Mouse (Mus musculus): ENCODE data around the gene Txlna. TPM values are rescaled to one million over a fixed set of nuclear protein-coding genes. Genes with fewer than 3 reads are reported as not detected.

Txlna gene
- polyA plus RNA-seq, 1 experiment from 2014 or later = 75.9 TPM

GRCm38 (mm10) chr4:129614093-129614492, 26.8 kb downstream of the Txlna start, which contains the start of gene Dcdc2b:
Gene Dcdc2b (minus strand): TSS chr4:129614257.
- ATAC-seq = no peak
- peaks cover 16% of the 10 kb centered on the region for H3K4me1 ChIP-seq
- peaks cover 28% of the 10 kb centered on the region for H3K36me3 ChIP-seq (ENCODE audit: poor library complexity, severe bottlenecking)
- no peak within 1 kb of the TSS for H3K4me2 ChIP-seq
- no peak within 1 kb of the TSS for H3K27ac ChIP-seq
- no peaks in the 10 kb centered on the region for H3K9me3 ChIP-seq (replicated peaks)
- 82% methylated on average over 6 of the region's 6 CpGs for WGBS
- no peak within 1 kb of the TSS for H3K4me3 ChIP-seq
- H3K9ac ChIP-seq = no peak within 1 kb of the TSS; the same call in 1 of the 2 replicates
- H3K27me3 ChIP-seq = no peaks in the 10 kb centered on the region

GRCm38 (mm10) chr4:129610472-129610871, 30.4 kb downstream of the Txlna start:
- Histone ChIP-seq H3K27me3 (no peaks in the 10 kb centered on the region), H3K4me1 (0 out of 2 replicates have a peak, but pooled peaks cover 4% of the 10 kb centered on the region), H3K4me2 (no peak overlapping the region), H3K36me3 (ENCODE audit: poor library complexity, severe bottlenecking) (peaks cover 38% of the 10 kb centered on the region), H3K9ac (no peak overlapping the region), H3K27ac (no peak overlapping the region), H3K9me3 (replicated peaks) (no peaks in the 10 kb centered on the region), H3K4me3 (no peak overlapping the region)
- 80% methylated on average over 4 of the region's 4 CpGs for WGBS
- no peak for ATAC-seq

GRCm38 (mm10) chr4:129610026-129610425, 30.8 kb downstream of the Txlna start:
- Histone ChIP-seq H3K9ac (no peak overlapping the region), H3K27me3 (no peaks in the 10 kb centered on the region), H3K4me3 (no peak overlapping the region), H3K4me2 (no peak overlapping the region), H3K9me3 (replicated peaks) (no peaks in the 10 kb centered on the region), H3K36me3 (ENCODE audit: poor library complexity, severe bottlenecking) (peaks cover 40% of the 10 kb centered on the region), H3K27ac (no peak overlapping the region), H3K4me1 (0 out of 2 replicates have a peak, but pooled peaks cover 4% of the 10 kb centered on the region)
- 75% methylated on average over 4 of the region's 4 CpGs for WGBS
- no peak for ATAC-seq

- H3K4me2 ChIP-seq = no peak overlapping the region
- no peak for ATAC-seq
- H3K9me3 ChIP-seq (replicated peaks) = no peaks in the 10 kb centered on the region
- 0 out of 2 replicates have a peak, but pooled peaks cover 3% of the 10 kb centered on the region for H3K4me1 ChIP-seq
- H3K36me3 ChIP-seq (ENCODE audit: poor library complexity, severe bottlenecking) = peaks cover 48% of the 10 kb centered on the region
- no peaks in the 10 kb centered on the region for H3K27me3 ChIP-seq
- no peak overlapping the region for H3K9ac ChIP-seq
- H3K4me3 ChIP-seq = no peak overlapping the region
- H3K27ac ChIP-seq = no peak overlapping the region
- WGBS = 83% methylated on average over 12 of the region's 12 CpGs
Observed at GRCm38 (mm10) chr4:129609139-129609631, 31.7 kb downstream of the Txlna start.

GRCm38 (mm10) chr4:129608426-129609025, 32.3 kb downstream of the Txlna start:
- no peak overlapping the region for H3K4me2 ChIP-seq
- peak; percentile 80 for ATAC-seq
- peaks cover 55% of the 10 kb centered on the region for H3K36me3 ChIP-seq (ENCODE audit: poor library complexity, severe bottlenecking)
- peak overlapping the region; percentile 45; the same call in 1 of the 2 replicates for H3K27ac ChIP-seq
- no peaks in the 10 kb centered on the region for H3K9me3 ChIP-seq (replicated peaks)
- no peaks in the 10 kb centered on the region for H3K4me1 ChIP-seq
- H3K9ac ChIP-seq = no peak overlapping the region
- no peak overlapping the region for H3K4me3 ChIP-seq
- 35% methylated on average over 7 of the region's 7 CpGs for WGBS
- no peaks in the 10 kb centered on the region for H3K27me3 ChIP-seq

GRCm38 (mm10) chr4:129600233-129601158, 40.4 kb downstream of the Txlna start, which contains the start of the genes Eif3i and Tmem234:
Gene Eif3i (minus strand): TSS chr4:129600648.
Gene Tmem234 (plus strand): TSS chr4:129600668.
- Histone ChIP-seq H3K9me3 (replicated peaks) (no peaks in the 10 kb centered on the region), H3K36me3 (ENCODE audit: poor library complexity, severe bottlenecking) (peaks cover 58% of the 10 kb centered on the region)
- peak; percentile 95 for ATAC-seq

GRCm38 (mm10) chr4:129588865-129589264, 52.0 kb downstream of the Txlna start:
- Histone ChIP-seq H3K36me3 (ENCODE audit: poor library complexity, severe bottlenecking) (peaks cover 38% of the 10 kb centered on the region), H3K9ac (no peak overlapping the region), H3K4me2 (no peak overlapping the region), H3K9me3 (replicated peaks) (no peaks in the 10 kb centered on the region), H3K4me1 (peaks cover 5% of the 10 kb centered on the region), H3K27me3 (no peaks in the 10 kb centered on the region), H3K27ac (no peak overlapping the region), H3K4me3 (no peak overlapping the region)
- WGBS = 86% methylated on average over 4 of the region's 4 CpGs
- ATAC-seq = no peak

More at GRCm38 (mm10) chr4:129600233-129601158, 40.4 kb downstream of the Txlna start, which contains the start of the genes Eif3i and Tmem234:
- Histone ChIP-seq H3K9ac (peak within 1 kb of the TSS; percentile 94), H3K27me3 (no peaks in the 10 kb centered on the region), H3K27ac (peak within 1 kb of the TSS; percentile 65), H3K4me2 (peak within 1 kb of the TSS; percentile 91), H3K4me1 (peaks cover 33% of the 10 kb centered on the region), H3K4me3 (peak within 1 kb of the TSS; percentile 99)
- WGBS = under 1% methylated on average over 73 of the region's 74 CpGs

- H3K27me3 ChIP-seq = no peaks in the 10 kb centered on the region
- H3K9ac ChIP-seq = no peak overlapping the region
- H3K27ac ChIP-seq = no peak overlapping the region
- H3K36me3 ChIP-seq (ENCODE audit: poor library complexity, severe bottlenecking) = peaks cover 19% of the 10 kb centered on the region
- H3K4me1 ChIP-seq = peaks cover 5% of the 10 kb centered on the region
- no peaks in the 10 kb centered on the region for H3K9me3 ChIP-seq (replicated peaks)
- 23% methylated on average over 1 of the region's 1 CpGs for WGBS
- ATAC-seq = no peak
- no peak overlapping the region for H3K4me3 ChIP-seq
- no peak overlapping the region for H3K4me2 ChIP-seq
Observed at GRCm38 (mm10) chr4:129586943-129587342, 53.9 kb downstream of the Txlna start.

- Histone ChIP-seq H3K9ac (no peak overlapping the region), H3K9me3 (replicated peaks) (no peaks in the 10 kb centered on the region), H3K27me3 (no peaks in the 10 kb centered on the region), H3K4me3 (no peak overlapping the region), H3K4me2 (peak overlapping the region; percentile 63; the same call in 1 of the 2 replicates), H3K36me3 (ENCODE audit: poor library complexity, severe bottlenecking) (peaks cover 7% of the 10 kb centered on the region), H3K27ac (no peak overlapping the region), H3K4me1 (peaks cover 5% of the 10 kb centered on the region)
- WGBS = 85% methylated on average over 9 of the region's 9 CpGs
- no peak for ATAC-seq
Observed at GRCm38 (mm10) chr4:129585773-129586172, 55.1 kb downstream of the Txlna start.

GRCm38 (mm10) chr4:129584884-129585608, 55.8 kb downstream of the Txlna start:
- H3K27ac ChIP-seq = no peak overlapping the region
- peak; percentile 27; the same call in 1 of the 2 replicates for ATAC-seq
- H3K36me3 ChIP-seq (ENCODE audit: poor library complexity, severe bottlenecking) = 0 out of 2 replicates have a peak, but pooled peaks cover under 1% of the 10 kb centered on the region
- 1% methylated on average over 36 of the region's 36 CpGs for WGBS
- peak overlapping the region; percentile 45 for H3K9ac ChIP-seq
- H3K4me2 ChIP-seq = peak overlapping the region; percentile 63
- no peaks in the 10 kb centered on the region for H3K27me3 ChIP-seq
- peaks cover 5% of the 10 kb centered on the region for H3K4me1 ChIP-seq
- H3K9me3 ChIP-seq (replicated peaks) = no peaks in the 10 kb centered on the region
- peak overlapping the region; percentile 37 for H3K4me3 ChIP-seq

- Histone ChIP-seq H3K4me3 (peak overlapping the region; percentile 37; the same call in 1 of the 2 replicates), H3K27ac (no peak overlapping the region), H3K4me2 (peak overlapping the region; percentile 63), H3K36me3 (ENCODE audit: poor library complexity, severe bottlenecking) (no peaks in the 10 kb centered on the region), H3K9me3 (replicated peaks) (no peaks in the 10 kb centered on the region), H3K9ac (0 out of 2 replicates have a peak overlapping the region, but pooled peaks have one; percentile 45), H3K27me3 (no peaks in the 10 kb centered on the region), H3K4me1 (peaks cover 5% of the 10 kb centered on the region)
- WGBS = 87% methylated on average over 1 of the region's 1 CpGs
- no peak for ATAC-seq
Observed at GRCm38 (mm10) chr4:129584370-129584769, 56.5 kb downstream of the Txlna start.
